Mouse (Mus musculus): ENCODE results near the gene Ppcs. TPM values are rescaled to one million over a fixed set of nuclear protein-coding genes. Genes with fewer than 3 reads are reported as not detected.

Ppcs gene
- polyA plus RNA-seq, 1 experiment from 2014 or later, result 22.1 TPM

Other genes with a start within 250 kb of the Ppcs start
- 4.0 and 5.1 TPM in 2 replicates for gene Zfp691, start 248.2 kb downstream of the Ppcs start, polyA plus RNA-seq (2014; fragmentation: Nextera tagmentation; extraction: Ambion mirVana)
- 2.2 and 2.6 TPM in 2 replicates for gene Ermap, start 232.4 kb downstream of the Ppcs start, polyA plus RNA-seq (2014; fragmentation: Nextera tagmentation; extraction: Ambion mirVana)
- gene Svbp, start 227.1 kb downstream of the Ppcs start, polyA plus RNA-seq (2014; fragmentation: Nextera tagmentation; extraction: Ambion mirVana), result 243 and 256 TPM in 2 replicates
- 0.21 and 0.26 TPM in 2 replicates for gene Tmem269, start 204.2 kb downstream of the Ppcs start, polyA plus RNA-seq (2014; fragmentation: Nextera tagmentation; extraction: Ambion mirVana)
- 28.1 and 31.4 TPM in 2 replicates for gene AU022252, start 189.7 kb downstream of the Ppcs start, polyA plus RNA-seq (2014; fragmentation: Nextera tagmentation; extraction: Ambion mirVana)
- 98.7 and 100 TPM in 2 replicates for gene P3h1, start 189.5 kb downstream of the Ppcs start, polyA plus RNA-seq (2014; fragmentation: Nextera tagmentation; extraction: Ambion mirVana)
- 0.19 and 0.38 TPM in 2 replicates for gene Cldn19, start 167.0 kb downstream of the Ppcs start, polyA plus RNA-seq (2014; fragmentation: Nextera tagmentation; extraction: Ambion mirVana)
- gene Ybx1, start 127.8 kb downstream of the Ppcs start, polyA plus RNA-seq (2014; fragmentation: Nextera tagmentation; extraction: Ambion mirVana), result 673 and 697 TPM in 2 replicates
- gene Ppih, start 101.9 kb downstream of the Ppcs start, polyA plus RNA-seq (2014; fragmentation: Nextera tagmentation; extraction: Ambion mirVana), result 84.2 and 86.6 TPM in 2 replicates
- 5.5 and 5.7 TPM in 2 replicates for gene Ccdc30, start 6.9 kb downstream of the Ppcs start, polyA plus RNA-seq (2014; fragmentation: Nextera tagmentation; extraction: Ambion mirVana)
- 0.90 TPM in 1 of 2 replicates, not detected in the other for gene Zmynd12, start 394 bp upstream of the Ppcs start, polyA plus RNA-seq (2014; fragmentation: Nextera tagmentation; extraction: Ambion mirVana)
- gene Rimkla, start 70.2 kb upstream of the Ppcs start, polyA plus RNA-seq (2014; fragmentation: Nextera tagmentation; extraction: Ambion mirVana), result 1.5 and 1.7 TPM in 2 replicates
- 25.1 and 27.8 TPM in 2 replicates for gene Foxj3, start 114.6 kb upstream of the Ppcs start, polyA plus RNA-seq (2014; fragmentation: Nextera tagmentation; extraction: Ambion mirVana)
- 4.7 and 5.7 TPM in 2 replicates for gene Frg2f1, start 117.1 kb upstream of the Ppcs start, polyA plus RNA-seq (2014; fragmentation: Nextera tagmentation; extraction: Ambion mirVana)
- not detected in 2 replicates for gene Guca2a, start 215.3 kb upstream of the Ppcs start, polyA plus RNA-seq (2014; fragmentation: Nextera tagmentation; extraction: Ambion mirVana)
- not detected in 2 replicates for gene Guca2b, start 236.5 kb upstream of the Ppcs start, polyA plus RNA-seq (2014; fragmentation: Nextera tagmentation; extraction: Ambion mirVana)

Measured in embryonic facial prominence, embryonic 14.5 days (tissue).